Mouse (Mus musculus): ENCODE data around the gene Bcl3.

GRCm38 (mm10) chr7:19871137-19871621, 48.6 kb upstream of the Bcl3 start:
- no peak for TF ChIP-seq CTCF (IDR thresholded peaks at IDR 0.05; ENCODE audit: borderline replicate concordance, insufficient read depth, low read depth, low read length)
- TF ChIP-seq POLR2A (IDR thresholded peaks at IDR 0.05; ENCODE audit: borderline replicate concordance, insufficient read depth, low read length), result no peak

Data from cerebellum, adult 2 months (tissue).